Mouse (Mus musculus): ENCODE measurements at regions not wholly inside any gene's neighbourhood (a gene's known extent, or its start where the extent isn't known, plus 50 kb on each side); places are given as distances from the start of the nearest gene placed in this dataset.
"Not testable (repeated sequence)": the region's sequence is repeated elsewhere in the genome, so short reads cannot be mapped to it uniquely, and the experiment has no call there.

DNA sequence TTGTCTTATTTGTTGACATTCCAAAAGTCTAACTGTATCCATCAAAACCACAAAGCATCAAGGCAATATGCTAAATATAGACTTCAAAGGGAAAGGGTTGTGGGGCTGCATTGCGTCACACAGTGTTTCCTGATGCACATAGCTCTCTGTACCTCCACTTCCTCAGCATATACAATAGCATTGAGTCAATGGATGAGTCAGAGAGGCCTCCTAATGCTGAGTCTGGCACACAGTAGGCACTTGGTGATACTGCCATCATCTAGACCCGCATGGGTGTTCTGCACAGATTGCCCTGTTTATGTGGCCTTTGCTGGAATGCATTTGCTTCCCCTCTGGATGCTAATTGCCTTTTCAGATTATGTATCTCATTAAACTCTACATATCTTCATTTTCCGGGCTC lies 91.0 kb upstream of the Dpp6 start:
- Histone ChIP-seq H3K4me3 (ENCODE audit: control insufficient read depth in 1 of 2, insufficient read depth in 1 of 2, low read depth in 2 of 2, low read length in 2 of 2) (no peak overlapping the region), H3K4me1 (ENCODE audit: control insufficient read depth in 1 of 2, insufficient read depth in 2 of 2, low read length in 2 of 2) (no peaks in the 10 kb centered on the region), H3K27ac (ENCODE audit: control insufficient read depth, low read depth, low read length) (no peak overlapping the region), H3K9me3 (replicated peaks; ENCODE audit: insufficient read depth, low read length) (no peaks in the 10 kb centered on the region), H3K27me3 (ENCODE audit: control insufficient read depth in 1 of 2, insufficient read depth in 2 of 2, low read length in 2 of 2) (no peaks in the 10 kb centered on the region), H3K79me2 (ENCODE audit: control insufficient read depth, insufficient read depth, low read length, poor library complexity) (no peaks in the 10 kb centered on the region), H3K36me3 (ENCODE audit: control insufficient read depth in 1 of 2, insufficient read depth in 2 of 2, low read length in 2 of 2) (no peaks in the 10 kb centered on the region), H3K9ac (ENCODE audit: control insufficient read depth, low read depth, low read length, poor library complexity, severe bottlenecking) (no peak overlapping the region)
- DNase-seq (ENCODE audit: low read depth, low spot score) = no peak
- TF ChIP-seq MEF2A (IDR thresholded peaks at IDR 0.05; ENCODE audit: extremely low read depth, insufficient replicate concordance, low read depth, low read length, poor library complexity, severe bottlenecking) (no peak), UBTF (IDR thresholded peaks at IDR 0.05; ENCODE audit: borderline replicate concordance, insufficient read depth, low read depth, low read length) (no peak), SIN3A (IDR thresholded peaks at IDR 0.05; ENCODE audit: low read length) (no peak), RAD21 (IDR thresholded peaks at IDR 0.05; ENCODE audit: low read depth, low read length) (no peak), TCF12 (IDR thresholded peaks at IDR 0.05; ENCODE audit: low read depth, low read length) (no peak), ZMIZ1 (IDR thresholded peaks at IDR 0.05; ENCODE audit: low read depth, low read length) (no peak), BHLHE40 (IDR thresholded peaks at IDR 0.05; ENCODE audit: borderline replicate concordance, low read depth, low read length) (no peak), ZKSCAN1 (IDR thresholded peaks at IDR 0.05; ENCODE audit: low read depth, low read length) (no peak), NRF1 (IDR thresholded peaks at IDR 0.05; ENCODE audit: insufficient read depth, low read depth, low read length, poor library complexity, severe bottlenecking) (no peak)

DNA sequence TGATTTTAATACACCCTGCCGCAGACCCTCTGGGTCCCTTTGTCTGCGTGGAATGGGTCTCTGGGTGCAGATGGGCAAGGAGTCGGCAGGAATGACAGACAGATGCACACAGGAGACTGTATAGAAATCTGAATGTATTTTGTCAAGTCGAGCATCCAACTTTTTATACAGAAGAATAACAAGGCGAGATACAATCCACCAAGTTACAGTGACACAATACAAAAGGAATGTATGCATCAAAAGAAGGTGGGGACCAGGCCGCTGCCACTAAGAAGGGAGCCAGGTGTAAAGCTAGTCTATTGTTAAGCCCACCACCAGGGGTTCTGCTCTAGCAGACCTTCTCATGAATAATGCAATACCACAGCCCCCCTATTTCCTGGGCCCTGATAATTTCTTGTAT lies 65.8 kb upstream of the Dpp6 start:
- H3K4me3 ChIP-seq (ENCODE audit: control insufficient read depth in 1 of 2, insufficient read depth in 1 of 2, low read depth in 2 of 2, low read length in 2 of 2); H3K4me1 ChIP-seq (ENCODE audit: control insufficient read depth in 1 of 2, insufficient read depth in 2 of 2, low read length in 2 of 2); H3K36me3 ChIP-seq (ENCODE audit: control insufficient read depth in 1 of 2, insufficient read depth in 2 of 2, low read length in 2 of 2); DNase-seq (ENCODE audit: low read depth, low spot score); H3K27me3 ChIP-seq (ENCODE audit: control insufficient read depth in 1 of 2, insufficient read depth in 2 of 2, low read length in 2 of 2); H3K9me3 ChIP-seq (replicated peaks; ENCODE audit: insufficient read depth, low read length); H3K27ac ChIP-seq (ENCODE audit: control insufficient read depth, low read depth, low read length); H3K9ac ChIP-seq (ENCODE audit: control insufficient read depth, low read depth, low read length, poor library complexity, severe bottlenecking); H3K79me2 ChIP-seq (ENCODE audit: control insufficient read depth, insufficient read depth, low read length, poor library complexity): not testable (repeated sequence)

DNA sequence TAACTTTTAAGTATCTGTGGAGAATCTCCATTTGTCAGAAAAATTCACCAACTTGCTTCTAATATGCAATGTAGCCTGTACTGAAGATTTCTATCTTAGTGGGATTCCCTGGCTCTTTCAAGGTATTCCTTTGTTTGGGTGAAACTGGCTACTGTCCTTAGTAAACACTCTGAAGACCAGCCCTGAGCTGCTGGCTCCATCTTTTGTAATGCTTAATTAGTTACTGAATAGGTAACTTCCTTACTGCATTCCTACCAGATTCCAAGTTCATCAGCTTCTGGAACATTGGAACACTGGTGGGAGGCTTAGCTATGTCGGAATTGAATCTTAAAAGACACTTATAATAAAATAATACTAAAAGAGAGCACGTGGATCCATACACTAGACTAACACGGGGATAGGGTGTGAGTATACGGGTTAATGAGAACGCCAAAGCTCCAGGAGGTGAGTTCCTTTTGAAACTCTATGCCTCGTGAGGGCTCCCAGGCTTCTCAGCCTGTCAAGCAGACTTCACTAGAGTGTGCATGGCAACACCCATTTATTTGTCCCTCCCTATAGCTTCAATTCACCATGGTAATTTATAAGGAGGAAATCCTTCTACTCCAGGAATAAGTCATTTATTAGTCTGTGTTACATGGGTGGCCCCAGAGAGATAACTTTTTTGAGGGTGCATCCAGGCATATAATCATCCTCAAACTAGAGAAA lies 65.2 kb upstream of the Dpp6 start:
- DNase-seq (ENCODE audit: low read depth, low spot score); H3K27ac ChIP-seq (ENCODE audit: control insufficient read depth, low read depth, low read length): not testable (repeated sequence)

GRCm38 (mm10) chr5:26754129-26754528 lies 62.9 kb upstream of the Dpp6 start:
- DNase-seq (ENCODE audit: low read depth, low spot score); H3K27ac ChIP-seq (ENCODE audit: control insufficient read depth, low read depth, low read length): not testable (repeated sequence)

More for the DNA sequence above, 65.2 kb upstream of the Dpp6 start:
- not testable (repeated sequence) for H3K4me1 ChIP-seq (ENCODE audit: control insufficient read depth in 1 of 2, insufficient read depth in 2 of 2, low read length in 2 of 2); H3K79me2 ChIP-seq (ENCODE audit: control insufficient read depth, insufficient read depth, low read length, poor library complexity); H3K9me3 ChIP-seq (replicated peaks; ENCODE audit: insufficient read depth, low read length); H3K9ac ChIP-seq (ENCODE audit: control insufficient read depth, low read depth, low read length, poor library complexity, severe bottlenecking); H3K27me3 ChIP-seq (ENCODE audit: control insufficient read depth in 1 of 2, insufficient read depth in 2 of 2, low read length in 2 of 2); H3K4me3 ChIP-seq (ENCODE audit: control insufficient read depth in 1 of 2, insufficient read depth in 1 of 2, low read depth in 2 of 2, low read length in 2 of 2); H3K36me3 ChIP-seq (ENCODE audit: control insufficient read depth in 1 of 2, insufficient read depth in 2 of 2, low read length in 2 of 2)

More at GRCm38 (mm10) chr5:26754129-26754528, 62.9 kb upstream of the Dpp6 start:
- not testable (repeated sequence) for H3K36me3 ChIP-seq (ENCODE audit: control insufficient read depth in 1 of 2, insufficient read depth in 2 of 2, low read length in 2 of 2); H3K27me3 ChIP-seq (ENCODE audit: control insufficient read depth in 1 of 2, insufficient read depth in 2 of 2, low read length in 2 of 2); H3K4me3 ChIP-seq (ENCODE audit: control insufficient read depth in 1 of 2, insufficient read depth in 1 of 2, low read depth in 2 of 2, low read length in 2 of 2); H3K79me2 ChIP-seq (ENCODE audit: control insufficient read depth, insufficient read depth, low read length, poor library complexity); H3K9ac ChIP-seq (ENCODE audit: control insufficient read depth, low read depth, low read length, poor library complexity, severe bottlenecking); H3K9me3 ChIP-seq (replicated peaks; ENCODE audit: insufficient read depth, low read length); H3K4me1 ChIP-seq (ENCODE audit: control insufficient read depth in 1 of 2, insufficient read depth in 2 of 2, low read length in 2 of 2)
